Mouse (Mus musculus) stomach, postnatal 0 days (tissue): Measurements from ENCODE around the gene Gm572. TPM values are rescaled to one million over a fixed set of nuclear protein-coding genes. Genes with fewer than 3 reads are reported as not detected.

Experiments
- ATAC-seq: fragments of 200-750 bp; cut with Nextera tagmentation; 2 replicates; pipeline ENCODE4 v1.8.0; 2017; ENCODE audit not compliant: low FRiP score, low TSS enrichment
- DNase-seq: peaks from one replicate; pipeline ENCODE4 v3.0.0-alpha.2; 2016; ENCODE audit warnings: low spot score
- H3K27ac ChIP-seq: fragments of 300-500 bp; sonication (generic); replicated peaks from 2 replicates; pipeline ENCODE4 v1.5.1; 2014; ENCODE audit warnings: mild to moderate bottlenecking, control low read depth
- H3K27me3 ChIP-seq: fragments of 300-500 bp; sonication (generic); 2 replicates; pipeline ENCODE4 v1.6.1; 2014; ENCODE audit warnings: low read length; ENCODE audit not compliant: control insufficient read depth, insufficient read depth
- H3K36me3 ChIP-seq: fragments of 300-500 bp; sonication (generic); 2 replicates; pipeline ENCODE4 v1.6.1; 2014; ENCODE audit warnings: low read length, mixed read lengths; ENCODE audit not compliant: control insufficient read depth, insufficient read depth
- H3K4me1 ChIP-seq: fragments of 300-500 bp; sonication (generic); replicated peaks from 2 replicates; pipeline ENCODE4 v1.6.1; 2014; ENCODE audit warnings: antibody characterized with exemption; ENCODE audit not compliant: control insufficient read depth, insufficient read depth
- H3K4me2 ChIP-seq: fragments of 300-500 bp; sonication (generic); replicated peaks from 2 replicates; pipeline ENCODE4 v1.6.1; 2014; ENCODE audit warnings: low read depth, mild to moderate bottlenecking, control low read depth, moderate library complexity
- H3K4me3 ChIP-seq: fragments of 300-500 bp; sonication (generic); 2 replicates; pipeline ENCODE4 v1.5.1; 2014; ENCODE audit warnings: low read depth, low read length, control low read depth
- H3K9ac ChIP-seq: fragments of 300-500 bp; sonication (generic); 2 replicates; pipeline ENCODE4 v1.6.1; 2014; ENCODE audit warnings: mild to moderate bottlenecking, low read length, control low read depth, mixed read lengths
- H3K9me3 ChIP-seq: fragments of 300-500 bp; sonication (generic); 2 replicates; pipeline ENCODE4 v1.6.1; 2016; ENCODE audit warnings: low read length; ENCODE audit not compliant: control insufficient read depth
- CTCF ChIP-seq: IDR thresholded peaks from 2 replicates; pipeline ENCODE4 v1.5.1; 2016; ENCODE audit warnings: antibody characterized with exemption, low read depth, mild to moderate bottlenecking, moderate library complexity
- EP300 ChIP-seq: optimal IDR thresholded peaks from 2 replicates; pipeline ENCODE3; 2016; ENCODE audit warnings: antibody characterized with exemption
- WGBS: fragments of 180-500 bp; shearing (Covaris S2); extraction: QIAGEN DNeasy Blood & Tissue Kit; methylation state at CpG from one replicate; pipeline ENCODE4 v1.1.7; 2014; 5-methylcytosine and 5-hydroxymethylcytosine counted together
- polyA plus RNA-seq: library from polyadenylated mRNA; unstranded; fragments of >200 nt; fragmentation: Nextera tagmentation; extraction: Ambion mirVana; gene quantifications from 2 replicates; pipeline ENCODE4 v1.2.1, GENCODE M21; 2015

Gene Gm572
- polyA plus RNA-seq, 1 experiment from 2014 or later = 0.16 TPM

- Histone ChIP-seq H3K9me3 (no peaks in the 10 kb centered on the region), H3K9ac (no peak overlapping the region), H3K27me3 (no peaks in the 10 kb centered on the region), H3K36me3 (no peaks in the 10 kb centered on the region; the same call in 1 of the 2 replicates), H3K27ac (no peak overlapping the region), H3K4me1 (no peaks in the 10 kb centered on the region), H3K4me2 (no peak overlapping the region), H3K4me3 (no peak overlapping the region)
- ATAC-seq = no peak
- TF ChIP-seq CTCF (no peak), EP300 (no peak)
- DNase-seq = no peak
- WGBS = 75% methylated on average over 4 of the region's 4 CpGs
Measured at GRCm38 (mm10) chr4:148601871-148602270, 41.2 kb upstream of the Gm572 start.

GRCm38 (mm10) chr4:148602357-148603120 is 40.6 kb upstream of the Gm572 start, which contains the start of gene Masp2:
TSS of gene Masp2 (plus strand) at chr4:148602554.
- TF ChIP-seq CTCF (no peak), EP300 (no peak)
- no peak within 1 kb of the TSS for H3K4me2 ChIP-seq
- no peaks in the 10 kb centered on the region for H3K4me1 ChIP-seq
- DNase-seq (no peak), ATAC-seq (no peak)
- H3K27me3 ChIP-seq = no peaks in the 10 kb centered on the region
- 82% methylated on average over 14 of the region's 14 CpGs for WGBS
- H3K27ac ChIP-seq = no peak within 1 kb of the TSS
- no peaks in the 10 kb centered on the region for H3K9me3 ChIP-seq
- no peaks in the 10 kb centered on the region for H3K36me3 ChIP-seq
- no peak within 1 kb of the TSS for H3K4me3 ChIP-seq
- H3K9ac ChIP-seq = no peak within 1 kb of the TSS

- Histone ChIP-seq H3K4me2 (no peak overlapping the region), H3K9me3 (no peaks in the 10 kb centered on the region), H3K27ac (no peak overlapping the region), H3K4me3 (no peak overlapping the region), H3K36me3 (no peaks in the 10 kb centered on the region), H3K27me3 (no peaks in the 10 kb centered on the region), H3K4me1 (no peaks in the 10 kb centered on the region), H3K9ac (no peak overlapping the region)
- 68% methylated on average over 10 of the region's 10 CpGs for WGBS
- DNase-seq = no peak
- TF ChIP-seq EP300 = no peak
- no peak for TF ChIP-seq CTCF
- peak; percentile 13 for ATAC-seq
Measured at GRCm38 (mm10) chr4:148603376-148604139, 39.6 kb upstream of the Gm572 start.

GRCm38 (mm10) chr4:148604141-148604540 is 39.0 kb upstream of the Gm572 start:
- no peaks in the 10 kb centered on the region for H3K27me3 ChIP-seq
- peak; percentile 19; the same call in 1 of the 2 replicates for ATAC-seq
- no peaks in the 10 kb centered on the region for H3K36me3 ChIP-seq
- H3K9me3 ChIP-seq = no peaks in the 10 kb centered on the region
- no peak overlapping the region for H3K4me2 ChIP-seq
- 57% methylated on average over 7 of the region's 7 CpGs for WGBS
- DNase-seq = no peak
- TF ChIP-seq CTCF = no peak
- peak overlapping the region; percentile 69 for H3K27ac ChIP-seq
- H3K9ac ChIP-seq = no peak overlapping the region
- no peak overlapping the region for H3K4me3 ChIP-seq
- H3K4me1 ChIP-seq = no peaks in the 10 kb centered on the region

DNA sequence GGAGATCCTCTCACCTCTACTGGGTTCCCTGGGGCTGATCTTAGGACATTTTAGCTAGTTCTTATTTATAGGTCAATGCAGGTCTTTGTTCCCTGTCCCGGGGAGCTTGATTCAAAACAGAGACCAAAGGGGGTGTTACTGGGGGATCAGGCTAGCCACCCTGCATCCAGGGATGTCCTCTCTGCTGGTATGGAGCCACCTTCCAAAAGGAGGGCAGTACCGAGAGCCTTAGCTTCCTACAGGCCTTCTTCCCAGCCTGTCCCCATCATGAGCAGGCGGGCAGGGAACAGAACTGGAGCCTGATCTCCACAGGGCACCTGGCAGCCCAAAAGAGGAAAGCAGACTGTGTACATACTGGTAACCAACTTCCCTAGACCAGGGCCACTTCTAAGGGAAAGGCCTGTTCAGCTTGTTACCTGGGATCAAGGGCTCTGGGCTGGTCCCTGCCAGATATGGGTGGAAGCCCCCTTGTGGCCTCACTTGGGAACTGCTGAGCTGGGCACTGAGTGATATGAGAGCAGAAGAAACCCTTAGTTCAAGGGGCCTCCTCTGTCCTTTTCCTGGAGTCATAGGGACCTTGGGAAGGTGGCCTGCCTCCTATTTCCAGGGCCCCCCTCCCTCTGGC is 38.5 kb upstream of the Gm572 start:
- Histone ChIP-seq H3K9ac (no peak overlapping the region), H3K36me3 (no peaks in the 10 kb centered on the region), H3K27me3 (no peaks in the 10 kb centered on the region), H3K4me3 (no peak overlapping the region), H3K4me2 (no peak overlapping the region), H3K4me1 (no peaks in the 10 kb centered on the region), H3K9me3 (no peaks in the 10 kb centered on the region), H3K27ac (peak overlapping the region; percentile 69)
- TF ChIP-seq EP300 (no peak), CTCF (peak; percentile 81)
- 80% methylated on average over 3 of the region's 3 CpGs for WGBS
- ATAC-seq (peak; percentile 36; the same call in 1 of the 2 replicates), DNase-seq (peak; percentile 80)
